Mouse (Mus musculus): ENCODE data around the gene Rpl10a.
"Not testable (repeated sequence)": the region's sequence is repeated elsewhere in the genome, so short reads cannot be mapped to it uniquely, and the experiment has no call there.

Gene Rpl10a

DNA sequence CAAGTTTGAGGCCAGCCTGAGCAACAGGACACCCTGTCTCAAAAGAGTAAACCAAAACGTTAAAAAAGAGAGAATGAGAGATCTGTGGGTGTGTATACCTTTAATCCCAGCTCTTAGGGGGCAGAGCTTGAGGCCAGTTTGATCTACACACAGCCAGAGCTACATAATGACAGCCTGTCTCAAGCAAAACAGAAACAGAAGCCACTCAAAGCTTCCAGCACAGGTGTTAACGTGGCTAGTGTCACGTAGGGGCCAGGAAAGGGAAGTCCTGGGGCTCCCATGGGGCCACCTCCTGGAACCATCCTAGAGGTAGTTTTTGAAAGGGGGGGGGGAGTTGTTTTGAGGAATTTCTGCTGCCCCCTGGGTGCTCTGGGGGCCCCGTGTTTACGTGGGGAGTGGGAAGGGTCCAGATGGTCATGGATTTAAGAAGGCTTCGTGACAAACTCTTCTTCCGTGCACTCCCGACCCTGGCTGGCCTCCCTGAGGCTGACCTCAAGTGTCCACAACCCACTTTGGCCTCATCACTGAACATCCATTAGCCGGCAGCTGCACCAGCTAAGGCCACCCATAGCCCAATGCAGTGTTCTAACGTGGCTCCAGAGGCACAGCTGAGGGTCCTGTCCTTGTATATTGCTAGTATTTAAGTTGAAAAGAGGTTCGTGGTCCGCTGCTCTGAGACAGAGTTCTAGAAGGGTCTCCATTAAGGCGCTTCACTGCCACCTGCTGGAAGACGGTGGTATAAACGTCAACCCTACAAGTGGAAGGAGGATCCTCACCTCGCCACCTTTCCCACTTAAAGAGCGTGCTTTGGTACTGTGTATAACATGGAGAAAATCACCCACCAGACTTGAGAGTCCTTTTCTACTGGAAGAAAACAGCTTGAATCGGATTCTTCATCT lies 19.7 kb upstream of the Rpl10a start:
- peak; percentile 95 for DNase-seq (ENCODE audit: low read depth, low spot score)

DNA sequence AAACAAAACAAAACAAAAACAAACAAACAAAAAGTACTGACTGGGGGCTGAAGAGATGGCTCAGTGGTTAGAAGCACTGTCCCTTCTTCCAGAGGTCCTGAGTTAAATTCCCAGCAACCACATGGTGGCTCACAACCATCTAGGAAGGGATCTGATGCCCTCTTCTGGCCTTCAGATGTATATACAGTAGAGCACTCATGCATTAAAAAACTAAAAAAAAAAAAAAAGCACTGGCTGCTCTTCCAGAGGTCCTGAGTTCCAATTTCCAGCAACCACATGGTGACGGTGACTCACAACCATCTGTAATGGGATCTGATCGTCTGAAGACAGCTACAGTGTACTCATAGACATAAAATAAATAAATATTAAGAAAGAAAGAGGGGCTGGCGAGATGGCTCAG lies 17.4 kb upstream of the Rpl10a start:
- DNase-seq (ENCODE audit: low read depth, low spot score) = peak; percentile 66

DNA sequence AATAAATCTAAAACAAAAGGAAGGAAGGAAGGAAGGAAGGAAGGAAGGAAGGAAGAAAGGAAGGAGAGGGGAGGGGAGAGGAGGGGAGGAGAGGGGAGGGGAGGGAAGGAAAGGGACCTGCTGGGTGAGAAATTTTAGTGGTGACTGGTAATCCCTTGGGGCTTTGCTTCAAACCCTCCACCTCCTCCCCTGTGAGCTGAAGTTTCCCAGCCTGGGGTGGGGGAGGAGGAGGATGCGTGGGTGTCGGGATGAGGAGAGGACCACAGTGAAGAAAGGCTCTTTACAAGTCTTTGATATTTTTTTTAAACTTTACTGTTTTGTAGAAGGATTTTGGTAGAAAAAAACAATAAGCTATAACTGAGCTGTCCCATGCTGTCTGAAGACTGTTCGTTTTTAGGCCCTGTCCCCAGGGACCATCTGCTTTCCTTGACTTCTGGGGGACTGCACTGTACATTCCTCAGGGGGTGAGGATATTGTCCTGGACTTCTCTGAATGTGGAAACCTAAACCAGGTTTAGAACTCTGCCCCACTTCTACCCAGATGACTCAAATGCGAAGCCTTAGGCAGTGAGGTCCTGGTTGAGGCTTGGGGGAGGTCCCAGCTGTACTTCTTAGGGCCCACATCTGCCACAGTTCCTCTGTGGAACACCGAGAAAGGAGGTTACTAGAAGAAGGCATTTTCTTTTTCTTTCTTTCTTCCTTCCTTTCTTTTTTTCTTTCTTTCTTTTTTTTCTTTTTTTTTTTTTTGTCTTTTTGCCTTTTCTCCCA lies 16.7 kb upstream of the Rpl10a start:
- peak; percentile 85 for DNase-seq (ENCODE audit: low read depth, low spot score)

GRCm38 (mm10) chr17:28312232-28313211 lies 15.7 kb upstream of the Rpl10a start:
- DNase-seq (ENCODE audit: low read depth, low spot score) = peak; percentile 71

DNA sequence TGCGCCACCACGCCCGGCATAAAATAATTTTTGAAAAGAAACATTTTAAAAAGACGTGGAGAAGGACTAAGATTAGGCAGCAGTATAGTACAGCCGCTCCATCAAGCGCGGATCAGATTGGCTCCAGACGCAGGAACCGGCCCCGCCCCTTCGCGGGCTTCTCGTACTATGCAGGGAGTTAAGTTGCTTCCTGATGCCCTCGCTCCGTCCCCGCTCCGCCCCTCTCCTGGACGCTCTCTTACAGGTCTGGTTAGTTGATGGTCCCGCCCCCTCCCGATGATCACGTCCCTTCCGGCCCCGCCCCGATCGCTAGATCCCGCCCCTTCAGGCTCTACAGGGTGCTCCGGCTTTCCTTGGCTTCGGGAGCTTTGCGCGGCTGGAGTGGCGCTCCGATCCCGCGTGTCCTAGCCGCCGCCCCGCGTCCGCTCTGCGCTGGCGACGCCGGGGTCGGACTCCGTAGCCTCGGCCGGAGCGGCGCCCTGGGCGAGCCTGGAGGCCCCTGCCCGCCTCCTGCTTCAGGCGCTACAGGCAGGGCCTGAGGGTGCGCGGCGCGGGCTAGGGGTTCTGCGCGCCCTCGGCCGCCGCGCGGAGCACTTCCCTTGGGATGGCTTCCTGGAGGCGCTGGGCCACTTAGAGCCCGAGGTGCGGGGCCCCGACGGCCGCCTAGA lies 14.9 kb upstream of the Rpl10a start, which contains the start of gene Fance:
TSS of gene Fance (plus strand) at position 308 of the 668 bp plus-strand sequence.
- peak; percentile 100 for DNase-seq (ENCODE audit: low read depth, low spot score)

GRCm38 (mm10) chr17:28313880-28314225 lies 14.4 kb upstream of the Rpl10a start:
- DNase-seq (ENCODE audit: low read depth, low spot score) = peak; percentile 59

DNA sequence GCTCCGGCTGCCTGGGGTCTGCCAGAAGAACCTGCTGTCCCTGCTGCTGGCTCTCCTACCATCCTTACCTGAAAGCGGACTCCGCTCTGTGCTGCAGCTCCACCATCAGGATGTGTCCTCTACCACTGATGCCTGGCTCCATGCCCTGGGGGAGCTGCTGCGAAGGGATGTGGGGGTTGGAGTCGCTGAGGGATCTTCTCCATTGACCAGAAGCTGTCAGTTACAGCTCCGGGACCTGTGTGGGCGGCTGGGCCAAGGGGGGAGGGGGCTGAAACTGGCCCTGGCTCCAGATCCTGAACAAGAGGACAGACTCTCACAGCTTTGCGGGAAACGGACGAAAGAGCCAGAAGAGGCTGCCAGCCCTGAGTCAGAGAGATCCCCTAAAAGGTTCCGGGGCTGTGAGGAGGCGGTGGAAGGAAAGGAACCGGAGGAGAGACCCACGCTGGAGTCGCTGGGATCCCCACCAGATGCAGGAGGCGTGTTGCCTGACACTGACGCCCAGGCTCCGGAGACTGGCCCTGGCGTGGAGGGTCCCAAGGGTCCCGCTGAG lies 12.6 kb upstream of the Rpl10a start:
- DNase-seq (ENCODE audit: low read depth, low spot score) = no peak

GRCm38 (mm10) chr17:28316476-28316875 lies 11.8 kb upstream of the Rpl10a start:
- DNase-seq (ENCODE audit: low read depth, low spot score) = no peak

- no peak for DNase-seq (ENCODE audit: low read depth, low spot score)
Measured at GRCm38 (mm10) chr17:28317091-28317490, 11.2 kb upstream of the Rpl10a start.

DNA sequence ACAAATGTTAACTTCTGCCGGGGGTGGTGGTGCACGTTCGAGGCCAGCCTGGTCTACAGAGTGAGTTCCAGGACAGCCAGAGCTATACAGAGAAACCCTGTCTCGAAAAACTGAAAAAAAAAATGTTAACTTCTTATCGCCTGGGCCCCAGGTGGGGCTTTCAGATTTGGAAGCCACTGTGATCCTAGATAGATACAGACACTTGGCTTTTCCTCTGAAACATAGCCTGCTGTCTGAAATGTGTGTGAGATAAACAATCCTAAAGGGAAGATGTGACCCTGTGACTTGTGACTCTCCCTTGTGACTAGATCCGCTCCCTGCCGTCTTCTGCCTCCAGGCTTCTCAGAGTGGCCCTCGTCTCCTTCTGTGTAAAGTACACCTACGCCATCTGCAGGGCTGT lies 10.5 kb upstream of the Rpl10a start:
- no peak for DNase-seq (ENCODE audit: low read depth, low spot score)

DNA sequence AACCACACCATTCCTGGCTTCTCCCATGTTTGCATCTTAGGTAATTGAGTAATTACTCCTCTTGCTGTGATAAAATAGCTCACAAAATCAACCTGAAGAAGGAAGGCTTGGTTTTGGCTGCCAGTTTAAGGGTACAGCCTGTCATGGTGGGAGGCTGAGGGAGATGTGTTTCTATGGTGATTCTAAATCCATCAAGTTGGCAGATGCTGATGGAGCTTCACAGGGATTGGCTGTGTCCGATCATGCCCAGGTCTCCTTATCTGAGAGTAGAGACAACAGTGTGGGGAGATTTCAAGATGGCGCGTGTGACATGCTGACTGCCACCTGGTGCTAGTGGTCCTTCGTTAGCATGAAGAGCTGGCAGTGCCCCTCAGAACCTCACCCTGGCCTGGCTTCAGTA lies 6.6 kb upstream of the Rpl10a start:
- no peak for DNase-seq (ENCODE audit: low read depth, low spot score)

GRCm38 (mm10) chr17:28323786-28324185 lies 4.5 kb upstream of the Rpl10a start:
- no peak for DNase-seq (ENCODE audit: low read depth, low spot score)

DNA sequence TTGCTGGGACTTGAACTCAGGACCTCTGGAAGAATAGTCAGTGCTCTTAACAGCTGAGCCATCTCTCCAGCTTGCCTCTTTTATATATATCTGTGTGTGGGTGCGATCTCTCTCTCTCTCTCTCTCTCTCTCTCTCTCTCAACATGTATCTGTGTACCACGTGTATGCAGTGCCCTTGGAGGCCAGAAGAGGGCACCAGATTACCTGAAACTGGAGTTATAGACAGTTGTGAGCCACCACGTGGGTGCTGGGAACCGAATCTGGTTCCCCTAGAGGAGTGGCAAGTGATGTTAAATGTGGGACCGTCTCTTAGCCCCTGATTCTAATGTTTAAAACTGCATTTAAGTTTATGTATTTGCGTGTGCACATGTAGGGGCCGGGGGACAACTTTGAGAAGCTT lies 3.9 kb upstream of the Rpl10a start:
- DNase-seq (ENCODE audit: low read depth, low spot score) = not testable (repeated sequence)

GRCm38 (mm10) chr17:28325751-28326150 lies 2.5 kb upstream of the Rpl10a start:
- DNase-seq (ENCODE audit: low read depth, low spot score) = no peak

DNA sequence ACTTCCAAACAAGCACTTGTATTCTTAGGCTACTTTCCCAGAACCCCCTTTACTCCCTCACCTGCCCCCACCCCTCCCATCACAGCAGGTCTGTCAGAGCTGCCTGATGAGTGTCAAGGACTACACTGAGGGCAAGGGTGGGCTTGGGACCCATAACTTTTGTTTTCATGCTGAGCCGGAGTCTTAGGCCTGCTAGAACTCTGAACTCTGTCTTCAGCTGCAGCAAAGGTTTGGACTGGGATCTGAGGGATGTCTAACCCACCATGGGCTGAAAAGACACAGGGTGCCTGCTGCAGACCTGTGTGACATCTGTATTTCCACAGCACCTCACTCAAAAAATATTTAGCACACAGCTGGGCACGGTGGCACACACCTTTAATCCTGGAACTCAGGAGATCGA lies 1.3 kb upstream of the Rpl10a start:
- no peak for DNase-seq (ENCODE audit: low read depth, low spot score)

- peak; percentile 76 for DNase-seq (ENCODE audit: low read depth, low spot score)
Measured at GRCm38 (mm10) chr17:28327673-28328325, 472 bp upstream of the Rpl10a start.

GRCm38 (mm10) chr17:28328946-28329345 lies 675 bp downstream of the Rpl10a start:
- DNase-seq (ENCODE audit: low read depth, low spot score) = no peak

GRCm38 (mm10) chr17:28329503-28330231 lies 1.4 kb downstream of the Rpl10a start:
- DNase-seq (ENCODE audit: low read depth, low spot score) = peak; percentile 49

GRCm38 (mm10) chr17:28330232-28330546 lies 1.9 kb downstream of the Rpl10a start:
- no peak for DNase-seq (ENCODE audit: low read depth, low spot score)

GRCm38 (mm10) chr17:28330590-28330989 lies 2.3 kb downstream of the Rpl10a start:
- DNase-seq (ENCODE audit: low read depth, low spot score) = not testable (repeated sequence)

Data from 3T3-L1 (cell line).